ENCODE assay signal across 10 mouse cellular contexts in the genomic region with DNA sequence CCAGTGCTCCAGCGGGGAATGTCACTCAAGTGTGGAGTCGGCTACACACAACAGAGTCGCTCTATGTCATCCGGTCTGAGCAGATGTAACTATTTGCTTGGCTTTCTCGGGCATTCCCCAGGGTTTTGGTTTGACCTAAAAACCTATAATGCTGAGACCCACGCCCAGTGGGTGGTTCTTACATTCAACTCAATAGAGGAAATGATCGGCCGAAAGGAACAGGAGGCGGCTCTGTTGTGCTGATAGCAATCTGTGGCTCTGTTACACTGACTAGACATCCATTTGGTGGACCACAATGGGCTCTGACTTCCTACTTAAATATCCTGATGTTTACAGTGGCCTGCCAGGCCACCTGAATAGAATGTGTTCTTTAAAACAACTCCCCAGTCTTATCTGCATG. TPM values are rescaled to one million over a fixed set of nuclear protein-coding genes. Genes with fewer than 3 reads are reported as not detected.
DNase-seq lines count a peak whose midpoint lies in the region; ATAC-seq and TF ChIP-seq lines count a peak whose summit lies in the region.
"Had no signal": no experiment of that assay in that cellular context is flagged by ENCODE, and none has a peak within 500 bp of the region (broad histone marks: within the 10 kb centered on the region; RNA-seq: fewer than 3 reads in every experiment).

No protein-coding gene starts in this region.

- no peak overlapping the region for H3K4me2 ChIP-seq in kidney, postnatal 0 days (ENCODE audit: low read length)
- H3K4me2 ChIP-seq: embryonic facial prominence, embryonic 12.5 days had no signal

- H3K4me3 ChIP-seq in layer of hippocampus, adult 2 months = peak overlapping the region; percentile 27; the same call in 1 of the 2 replicates
- H3K4me3 ChIP-seq in kidney, postnatal 0 days (replicated peaks; ENCODE audit: low read depth, low read length) = no peak overlapping the region
- H3K4me3 ChIP-seq: embryonic facial prominence, embryonic 12.5 days had no signal

- no peaks in the 10 kb centered on the region for H3K36me3 ChIP-seq in kidney, postnatal 0 days (ENCODE audit: insufficient read depth, low read length)
- H3K36me3 ChIP-seq: embryonic facial prominence, embryonic 12.5 days; neural tube, embryonic 15.5 days had no signal

- TF ChIP-seq CTCF in layer of hippocampus, adult 2 months (conservative IDR thresholded peaks at IDR 0.05) = no peak
- no peak for TF ChIP-seq CTCF in kidney, postnatal 0 days (IDR thresholded peaks at IDR 0.05; ENCODE audit: low read depth)

- no peak for DNase-seq in layer of hippocampus, adult 2 months (ENCODE audit: low spot score in 2 of 2)
- no peak for DNase-seq in layer of hippocampus, adult 9-11 months
- peak; percentile 22 for DNase-seq in embryo, embryonic 10.5 days (ENCODE audit: low spot score)
- peak; percentile 40 for DNase-seq in kidney, postnatal 0 days (ENCODE audit: low spot score)
- no peak for DNase-seq in layer of hippocampus, adult 11-12 months (ENCODE audit: low spot score)
- DNase-seq in left cerebral cortex, adult 8-10 months (ENCODE audit: low spot score in 2 of 2) = no peak
- no peak for DNase-seq in liver

- H3K9me3 ChIP-seq in kidney, postnatal 0 days (replicated peaks; ENCODE audit: low read length) = no peaks in the 10 kb centered on the region
- H3K9me3 ChIP-seq: embryonic facial prominence, embryonic 12.5 days; neural tube, embryonic 15.5 days had no signal

- no peak overlapping the region for H3K9ac ChIP-seq in kidney, postnatal 0 days (ENCODE audit: low read depth, low read length)
- H3K9ac ChIP-seq: embryonic facial prominence, embryonic 12.5 days; neural tube, embryonic 15.5 days had no signal

- H3K27ac ChIP-seq in layer of hippocampus, adult 2 months = peak overlapping the region; percentile 36; the same call in 1 of the 2 replicates
- H3K27ac ChIP-seq in kidney, postnatal 0 days = no peak overlapping the region
- H3K27ac ChIP-seq: neural tube, embryonic 15.5 days had no signal

- 68% methylated on average over 9 of the region's 9 CpGs for WGBS in kidney, postnatal 0 days

- ATAC-seq in kidney, postnatal 0 days (replicated peaks; ENCODE audit: low FRiP score, low read depth) = no peak
- 0 out of 2 replicates have a peak, but pooled peaks have one; percentile 33 for ATAC-seq in neutrophil, adult 5-6 weeks (ENCODE audit: extremely low read depth, insufficient number of reproducible peaks, low FRiP score, poor library complexity, severe bottlenecking)

- no peaks in the 10 kb centered on the region for H3K27me3 ChIP-seq in kidney, postnatal 0 days (ENCODE audit: insufficient read depth, low read length)
- H3K27me3 ChIP-seq: embryonic facial prominence, embryonic 12.5 days; neural tube, embryonic 15.5 days had no signal

- H3K4me1 ChIP-seq in kidney, postnatal 0 days (replicated peaks; ENCODE audit: insufficient read depth, low read length) = no peaks in the 10 kb centered on the region
- H3K4me1 ChIP-seq: neural tube, embryonic 15.5 days had no signal

RNA-seq across cellular contexts. Expression of a gene that starts 4.4 kb away (rescaled TPM):
- under 1 TPM; 0.39 to 0.46 TPM for total RNA-seq in layer of hippocampus, adult 2 months (2021)
- 0.54 TPM in 2 replicates for polyA plus RNA-seq in kidney, postnatal 0 days (2015; fragmentation: Nextera tagmentation; extraction: Ambion mirVana)
- total RNA-seq in neutrophil, adult 5-6 weeks (2017) = 0.25 and 0.35 TPM in 2 replicates
- total RNA-seq in left cerebral cortex, adult 8-10 months (2022) = under 1 TPM in 1 of 4 experiments, not detected in 3; 0.14 TPM

Comparison
In these comparisons a context has a peak if more than half of its experiments do, and no peak if none do; other contexts are left out.
1. DNase-seq: peak in embryo, embryonic 10.5 days (single experiment) and kidney, postnatal 0 days (single experiment); none in layer of hippocampus, adult 2 months (0 of 2), layer of hippocampus, adult 9-11 months (single experiment), layer of hippocampus, adult 11-12 months (single experiment), left cerebral cortex, adult 8-10 months (0 of 2) and liver (single experiment).